Mouse (Mus musculus) left cerebral cortex, adult 11 months (tissue): ENCODE data around the gene Afm.

Experiments used
- DNase-seq: peaks from one replicate; pipeline ENCODE4 v3.0.0; 2022; ENCODE audit warnings: low spot score

Gene Afm

GRCm38 (mm10) chr5:90556052-90556451 is 37.3 kb downstream of the Afm start:
- no peak for DNase-seq

- no peak for DNase-seq
Measured at GRCm38 (mm10) chr5:90560743-90561142, 42.0 kb downstream of the Afm start, which contains the start of gene 5830473C10Rik. TSS of gene 5830473C10Rik (plus strand) at chr5:90561107.

- peak; percentile 34 for DNase-seq
Measured at GRCm38 (mm10) chr5:90561721-90562275, 43.1 kb downstream of the Afm start.

- DNase-seq, result no peak
Measured at GRCm38 (mm10) chr5:90562880-90563279, 44.1 kb downstream of the Afm start.

GRCm38 (mm10) chr5:90564161-90564560 is 45.4 kb downstream of the Afm start:
- DNase-seq, result no peak

- DNase-seq, result no peak
Measured at GRCm38 (mm10) chr5:90565205-90565604, 46.5 kb downstream of the Afm start.

GRCm38 (mm10) chr5:90567788-90568187 is 49.1 kb downstream of the Afm start:
- no peak for DNase-seq

- no peak for DNase-seq
Measured at GRCm38 (mm10) chr5:90568338-90568737, 49.6 kb downstream of the Afm start.

- DNase-seq, result no peak
Measured at GRCm38 (mm10) chr5:90571216-90571615, 52.5 kb downstream of the Afm start.

GRCm38 (mm10) chr5:90577751-90578150 is 59.0 kb downstream of the Afm start:
- DNase-seq, result no peak

- no peak for DNase-seq
Measured at GRCm38 (mm10) chr5:90579556-90579955, 60.8 kb downstream of the Afm start.

- no peak for DNase-seq
Measured at GRCm38 (mm10) chr5:90582179-90582578, 63.4 kb downstream of the Afm start.

GRCm38 (mm10) chr5:90584799-90585198 is 66.1 kb downstream of the Afm start:
- DNase-seq, result no peak

GRCm38 (mm10) chr5:90586511-90586910 is 67.8 kb downstream of the Afm start:
- DNase-seq, result no peak

- no peak for DNase-seq
Measured at GRCm38 (mm10) chr5:90588104-90588503, 69.4 kb downstream of the Afm start.

- DNase-seq, result peak; percentile 83
Measured at GRCm38 (mm10) chr5:90588708-90589595, 70.2 kb downstream of the Afm start.

- DNase-seq, result no peak
Measured at GRCm38 (mm10) chr5:90590676-90591075, 71.9 kb downstream of the Afm start.

- DNase-seq, result no peak
Measured at GRCm38 (mm10) chr5:90591936-90592335, 73.2 kb downstream of the Afm start.

- no peak for DNase-seq
Measured at GRCm38 (mm10) chr5:90594945-90595344, 76.2 kb downstream of the Afm start.

- DNase-seq, result no peak
Measured at GRCm38 (mm10) chr5:90596155-90596554, 77.4 kb downstream of the Afm start.

GRCm38 (mm10) chr5:90601469-90601868 is 82.7 kb downstream of the Afm start:
- DNase-seq, result no peak
